Mouse (Mus musculus): ENCODE data around the gene Traf2.
A peak's percentile ranks its signal among the peaks of the same experiment; 100 is the strongest.
"Not testable (repeated sequence)": the region's sequence is repeated elsewhere in the genome, so short reads cannot be mapped to it uniquely, and the experiment has no call there.

The Traf2 gene

GRCm38 (mm10) chr2:25575432-25576027 lies 28.8 kb upstream of the Traf2 start:
- DNase-seq = peak; percentile 71 to 81

DNA sequence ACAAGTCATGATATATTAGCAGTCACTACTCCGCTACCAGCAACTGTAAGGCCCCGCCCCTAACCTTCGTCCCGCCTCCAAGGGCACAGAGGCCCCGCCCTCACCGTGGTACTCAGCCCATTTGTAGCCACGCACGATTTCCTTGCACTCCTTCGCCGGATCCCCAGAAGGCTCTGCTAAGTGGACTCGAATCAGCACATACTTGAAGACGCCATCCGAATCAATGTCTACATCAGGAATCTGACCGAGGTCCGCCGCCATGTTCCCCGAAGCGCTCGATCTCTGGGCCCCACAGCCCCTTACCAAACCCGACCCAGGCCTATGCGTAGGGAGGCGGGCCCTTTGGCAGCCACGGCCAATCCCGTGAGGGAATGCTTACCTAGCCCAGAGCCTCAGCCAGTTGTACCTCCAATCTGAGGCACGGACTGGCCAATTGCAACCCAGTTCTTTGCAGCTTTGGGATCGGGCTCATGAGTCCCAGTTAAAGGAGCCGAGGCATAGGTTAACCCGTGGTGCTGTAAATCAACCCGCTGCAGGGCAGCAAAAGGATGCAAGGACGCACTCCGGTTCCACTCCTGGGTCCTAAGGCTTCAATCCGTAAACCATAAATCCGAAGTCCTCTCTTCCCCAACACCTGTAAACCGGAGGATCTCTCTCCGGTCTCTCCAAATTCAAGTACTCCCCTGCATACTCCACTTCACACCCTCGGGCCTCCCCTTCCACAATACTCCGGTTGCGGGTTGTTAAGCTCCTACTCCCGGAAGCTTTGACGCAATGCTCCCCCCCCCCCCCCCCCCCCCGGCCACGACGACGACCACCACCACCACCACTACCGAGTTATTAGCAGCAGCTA lies 28.1 kb upstream of the Traf2 start, which contains the start of the genes Mamdc4 and Phpt1:
TSS of gene Mamdc4 (minus strand) at position 267 of the 853 bp plus-strand sequence.
TSS of gene Phpt1 (minus strand) at position 646 of the 853 bp plus-strand sequence.
- DNase-seq = peak; percentile 94 to 97

GRCm38 (mm10) chr2:25574136-25574535 lies 27.4 kb upstream of the Traf2 start:
- DNase-seq = peak in 1 of 2 experiments; percentile 45

DNA sequence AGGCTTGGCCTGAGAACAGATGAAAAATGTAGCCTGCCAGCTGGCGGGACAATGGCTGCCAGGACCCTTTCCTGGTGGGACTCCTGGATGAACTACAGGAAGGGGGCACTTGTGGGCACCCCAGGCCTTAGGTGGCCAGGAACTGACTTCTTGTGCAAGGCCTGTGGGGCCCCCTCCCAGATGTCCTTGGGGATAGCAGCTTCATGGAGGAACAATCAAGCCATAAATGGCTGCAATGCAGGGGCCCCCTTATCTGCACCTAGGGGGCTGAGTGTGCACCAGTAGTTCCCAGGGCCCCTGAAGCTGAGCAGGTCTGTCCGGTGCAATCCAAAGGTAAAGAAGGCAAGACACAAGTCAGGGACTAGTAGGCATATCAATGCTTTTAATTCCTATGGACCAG lies 26.3 kb upstream of the Traf2 start:
- DNase-seq = peak; percentile 21 to 35

DNA sequence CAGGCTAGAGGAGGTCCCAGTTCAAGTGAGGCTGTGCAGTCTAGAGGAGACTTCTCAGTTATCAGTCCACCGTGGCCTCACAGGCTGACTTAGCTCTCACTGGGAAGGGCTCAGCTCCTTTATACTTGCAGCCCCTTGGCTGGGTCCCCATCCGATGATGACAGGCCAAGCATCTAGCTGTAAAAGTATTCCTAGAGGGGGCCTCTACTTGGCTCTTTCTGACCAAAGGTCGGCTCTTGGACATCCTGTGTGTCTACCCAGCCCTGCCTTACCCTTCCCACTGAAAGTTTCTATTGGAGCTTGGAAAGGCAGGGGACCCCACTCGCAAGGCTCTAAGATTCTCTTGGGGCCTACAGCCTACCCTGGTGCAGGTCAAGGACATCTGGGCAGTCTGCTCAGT lies 24.5 kb upstream of the Traf2 start:
- DNase-seq = no peak

GRCm38 (mm10) chr2:25569323-25569722 lies 22.6 kb upstream of the Traf2 start:
- DNase-seq = no peak

- peak in 1 of 2 experiments; percentile 12 for DNase-seq
Measured at GRCm38 (mm10) chr2:25568473-25569019, 21.8 kb upstream of the Traf2 start.

GRCm38 (mm10) chr2:25566558-25566957 lies 19.8 kb upstream of the Traf2 start:
- DNase-seq = peak; percentile 30 to 45

DNA sequence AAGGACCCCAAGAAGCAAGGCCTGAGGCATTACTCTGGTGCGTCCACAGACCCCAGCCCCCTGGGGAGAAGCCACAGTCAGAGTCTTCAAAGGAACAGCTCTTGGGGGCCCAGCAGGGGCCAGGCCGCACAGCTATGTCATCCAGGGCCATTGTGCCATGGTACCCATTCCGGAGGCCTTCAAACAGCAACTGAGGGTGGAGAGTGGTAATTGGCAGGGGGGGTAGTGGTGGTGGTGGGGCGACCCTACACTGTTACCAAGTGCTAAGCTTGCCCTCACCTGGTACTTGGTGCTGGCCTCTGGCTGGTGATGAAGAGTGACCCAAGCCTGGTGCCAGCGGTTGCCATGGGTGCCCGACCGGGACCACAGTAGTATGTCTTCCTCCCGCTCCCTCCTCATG lies 19.0 kb upstream of the Traf2 start:
- peak; percentile 19 to 44 for DNase-seq

GRCm38 (mm10) chr2:25561946-25562345 lies 15.2 kb upstream of the Traf2 start:
- peak; percentile 86 to 89 for DNase-seq

- DNase-seq = peak; percentile 27 to 31
Measured at GRCm38 (mm10) chr2:25560551-25560950, 13.8 kb upstream of the Traf2 start.

GRCm38 (mm10) chr2:25558774-25559173 lies 12.0 kb upstream of the Traf2 start:
- no peak for DNase-seq

DNA sequence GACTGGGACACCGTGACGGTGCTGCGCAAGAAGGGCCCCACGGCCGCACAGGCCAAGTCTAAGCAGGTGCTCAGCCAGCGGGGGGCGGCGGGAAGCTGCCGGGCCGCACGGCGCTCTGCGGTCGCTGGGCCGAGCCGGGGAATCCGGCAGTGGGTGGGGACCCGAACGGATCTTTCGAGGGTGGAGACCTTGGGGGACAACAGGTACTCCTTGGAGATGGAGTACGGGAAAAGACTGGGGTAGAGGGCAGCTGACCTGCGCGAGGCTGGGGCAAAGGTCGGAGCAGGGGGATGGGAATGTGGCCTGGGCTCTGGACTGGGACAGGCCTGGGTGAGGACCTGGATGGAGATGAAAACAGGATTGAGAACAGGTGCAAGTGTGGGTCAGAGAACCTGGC lies 11.2 kb upstream of the Traf2 start:
- no peak for DNase-seq

- peak; percentile 96 to 97 for DNase-seq
Measured at GRCm38 (mm10) chr2:25557221-25557963, 10.7 kb upstream of the Traf2 start, which contains the start of gene Edf1. Gene Edf1 (plus strand): TSS chr2:25557847.

DNA sequence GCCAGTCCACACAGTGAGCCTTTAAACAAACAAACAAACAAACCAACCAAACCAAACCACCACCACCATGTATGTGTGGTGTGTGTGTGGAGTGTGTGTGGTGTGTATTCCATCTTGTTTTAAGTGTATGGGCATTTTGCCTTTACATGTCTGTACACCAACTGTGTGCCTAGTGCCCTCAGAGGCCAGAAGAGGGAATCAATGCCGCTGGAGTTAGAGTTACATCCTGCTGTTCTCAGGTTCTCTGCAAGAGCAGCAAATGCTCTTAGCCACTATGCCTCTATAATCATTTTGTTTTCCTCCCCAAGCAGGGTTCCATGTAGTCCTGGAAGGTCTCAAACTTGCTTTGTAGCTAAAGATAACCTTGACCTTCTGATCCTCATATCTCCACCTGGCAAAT lies 9.6 kb upstream of the Traf2 start:
- DNase-seq = no peak

GRCm38 (mm10) chr2:25555479-25555878 lies 8.7 kb upstream of the Traf2 start:
- not testable (repeated sequence) for DNase-seq

DNA sequence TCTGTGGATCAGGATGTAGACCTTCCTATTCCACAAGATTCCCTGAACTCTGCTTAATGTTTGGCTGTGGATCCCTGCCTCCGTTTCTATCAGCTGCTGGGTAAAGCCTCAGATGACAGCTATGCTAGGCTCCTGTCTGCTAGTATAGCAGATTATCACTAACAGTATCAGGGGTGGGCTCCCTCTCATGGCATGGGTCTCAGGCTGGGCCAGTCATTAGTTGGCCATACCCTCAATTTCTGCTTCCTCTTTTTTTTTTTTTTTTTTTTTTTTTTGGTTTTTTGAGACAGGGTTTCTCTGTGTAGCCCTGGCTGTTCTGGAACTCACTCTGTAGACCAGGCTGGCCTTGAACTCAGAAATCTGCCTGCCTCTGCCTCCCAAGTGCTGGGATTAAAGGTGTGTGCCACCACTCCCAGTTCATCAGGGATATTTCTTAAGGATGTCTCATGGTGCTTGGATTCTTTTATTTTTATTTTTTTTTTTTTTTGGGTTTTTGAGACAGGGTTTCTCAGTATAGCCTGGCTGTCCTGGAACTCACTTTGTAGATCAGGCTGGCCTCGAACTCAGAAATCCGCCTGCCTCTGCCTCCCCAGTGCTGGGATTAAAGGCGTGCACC lies 6.5 kb upstream of the Traf2 start:
- DNase-seq = not testable (repeated sequence)

DNA sequence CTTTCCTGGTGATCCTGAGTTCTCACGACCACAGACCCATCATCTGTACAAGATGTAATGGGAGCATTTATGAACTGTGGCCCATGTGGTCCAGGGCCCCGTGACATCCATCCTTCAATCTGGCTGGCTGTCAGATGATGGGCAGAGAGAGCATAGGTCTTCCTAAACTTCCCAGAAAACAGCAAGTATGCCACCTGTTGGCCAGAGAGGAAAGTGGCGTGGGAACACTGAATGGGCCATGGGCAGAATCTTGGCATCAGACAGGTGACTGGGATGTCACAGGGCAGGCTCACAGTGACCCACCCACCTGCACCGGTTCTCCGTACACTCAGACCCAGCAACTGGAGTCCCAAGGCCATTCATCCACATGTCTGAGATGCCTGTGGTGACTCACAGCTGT lies 4.4 kb upstream of the Traf2 start:
- DNase-seq = peak; percentile 72 to 81

- DNase-seq = no peak
Measured at GRCm38 (mm10) chr2:25549021-25549991, 2.6 kb upstream of the Traf2 start.

DNA sequence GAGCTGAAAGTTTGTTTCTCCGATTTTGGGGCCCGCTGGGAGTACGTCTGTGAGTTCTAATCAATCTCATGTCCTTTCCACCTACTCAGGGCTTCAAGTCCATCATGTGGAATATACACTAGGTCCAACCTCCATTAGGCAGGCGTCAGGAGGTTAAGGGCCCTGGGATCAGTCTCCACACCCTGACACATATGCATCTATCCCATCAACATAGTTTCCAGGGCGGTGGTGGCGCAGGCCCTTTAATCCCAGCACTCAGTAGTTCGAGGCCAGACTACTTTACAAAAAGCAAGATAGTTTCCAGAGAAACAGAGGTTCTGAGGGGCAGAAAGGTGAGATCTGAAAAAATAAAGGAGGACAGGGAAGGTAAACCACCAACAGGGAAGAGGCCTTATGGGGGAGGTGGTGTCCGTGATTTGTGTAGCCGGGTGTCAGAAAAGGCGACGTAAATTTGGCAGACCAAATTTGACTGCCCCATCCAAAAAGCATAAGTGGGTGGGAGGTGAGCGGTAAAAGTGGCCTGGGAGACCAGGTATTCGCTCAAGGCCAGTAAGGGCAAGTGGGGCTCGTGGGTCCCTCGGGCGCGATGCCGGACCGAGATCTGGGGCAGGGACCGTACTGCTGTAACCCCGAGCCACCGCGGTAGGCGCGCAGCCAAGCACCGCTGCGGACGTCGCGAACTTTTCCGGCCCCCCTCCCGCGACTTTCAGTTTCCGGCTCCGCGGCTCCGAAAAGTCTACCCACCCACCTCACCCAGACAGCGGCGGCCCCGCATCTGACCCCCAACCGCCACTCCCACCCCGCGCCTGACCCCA lies 537 bp downstream of the Traf2 start:
- DNase-seq = no peak

All from cerebellum, postnatal 25 days (tissue).